Mouse (Mus musculus) embryonic fibroblast, embryonic 13.5 days (primary cell): ENCODE measurements around the gene Zfp119b.

Experiments used
- CTCF ChIP-seq: IDR thresholded peaks from 2 replicates; pipeline ENCODE4 v1.5.1; 2011; ENCODE audit warnings: mild to moderate bottlenecking, control low read depth, low read length, moderate library complexity, borderline replicate concordance; ENCODE audit not compliant: insufficient read depth
- POLR2A ChIP-seq: IDR thresholded peaks from 2 replicates; pipeline ENCODE4 v1.6.1; 2011; ENCODE audit warnings: low read depth, mild to moderate bottlenecking, control low read depth, low read length, moderate library complexity

DNA sequence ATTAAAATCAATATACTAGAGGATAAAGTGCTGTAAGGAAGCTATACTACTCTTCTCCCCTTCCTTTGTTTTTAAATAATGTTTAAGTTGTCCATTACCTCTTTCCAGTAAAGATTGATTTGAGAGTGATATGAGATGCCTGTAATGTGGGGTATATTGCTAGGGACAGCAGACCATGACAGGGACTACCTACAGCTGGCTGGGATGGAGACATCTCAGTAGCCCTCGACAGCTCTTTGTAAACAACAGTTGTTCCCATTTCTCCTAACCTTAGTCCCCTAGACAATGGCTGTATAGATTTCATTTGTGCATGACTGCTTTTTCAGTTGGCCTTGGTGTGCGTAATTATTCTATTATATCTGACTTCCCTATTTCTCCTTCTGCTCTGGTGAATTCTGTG lies 46.2 kb downstream of the Zfp119b start:
- TF ChIP-seq CTCF (no peak), POLR2A (no peak)
